Mouse (Mus musculus) midbrain, embryonic 14.5 days (tissue): Measurements from ENCODE around the gene Igdcc4. TPM values are rescaled to one million over a fixed set of nuclear protein-coding genes. Genes with fewer than 3 reads are reported as not detected.
"Not testable (repeated sequence)": the region's sequence is repeated elsewhere in the genome, so short reads cannot be mapped to it uniquely, and the experiment has no call there.

ENCODE experiments used
- ATAC-seq: fragments of 200-750 bp; cut with Nextera tagmentation; 2 replicates; pipeline ENCODE4 v1.8.0; 2017; ENCODE audit warnings: moderate number of reproducible peaks, moderate library complexity; ENCODE audit not compliant: low FRiP score, low TSS enrichment
- DNase-seq: peaks from one replicate; pipeline ENCODE4 v3.0.0-alpha.2; 2015
- H3K27ac ChIP-seq: fragments of 300-500 bp; sonication (generic); replicated peaks from 2 replicates; pipeline ENCODE4 v1.5.1; 2014; ENCODE audit warnings: mild to moderate bottlenecking, low read depth, low read length, moderate library complexity
- H3K27me3 ChIP-seq: fragments of 300-500 bp; sonication (generic); 2 replicates; pipeline ENCODE4 v1.6.1; 2014; ENCODE audit warnings: low read length, control low read depth, mixed read lengths; ENCODE audit not compliant: control insufficient read depth, insufficient read depth
- H3K36me3 ChIP-seq: fragments of 300-500 bp; sonication (generic); 2 replicates; pipeline ENCODE4 v1.6.1; 2014; ENCODE audit warnings: low read length, control low read depth; ENCODE audit not compliant: control insufficient read depth, insufficient read depth
- H3K4me1 ChIP-seq: fragments of 300-500 bp; sonication (generic); 2 replicates; pipeline ENCODE4 v1.6.1; 2014; ENCODE audit warnings: mild to moderate bottlenecking, antibody characterized with exemption, low read length, control low read depth; ENCODE audit not compliant: control insufficient read depth, insufficient read depth
- H3K4me2 ChIP-seq: fragments of 300-500 bp; sonication (generic); 2 replicates; pipeline ENCODE4 v1.6.1; 2014; ENCODE audit warnings: mild to moderate bottlenecking, low read length, moderate library complexity
- H3K4me3 ChIP-seq: fragments of 300-500 bp; sonication (generic); replicated peaks from 2 replicates; pipeline ENCODE4 v1.5.1; 2014; ENCODE audit warnings: low read depth, low read length
- H3K9ac ChIP-seq: fragments of 300-500 bp; sonication (generic); replicated peaks from 2 replicates; pipeline ENCODE4 v1.6.1; 2014; ENCODE audit warnings: mild to moderate bottlenecking, low read length, moderate library complexity
- H3K9me3 ChIP-seq: fragments of 300-500 bp; sonication (generic); 2 replicates; pipeline ENCODE4 v1.6.1; 2016; ENCODE audit warnings: low read length, control low read depth, mixed read lengths; ENCODE audit not compliant: control insufficient read depth
- WGBS: fragments of 180-500 bp; shearing (Covaris S2); extraction: QIAGEN DNeasy Blood & Tissue Kit; methylation state at CpG from one replicate; pipeline ENCODE4 v1.1.7; 2014; 5-methylcytosine and 5-hydroxymethylcytosine counted together
- polyA plus RNA-seq: library from polyadenylated mRNA; unstranded; fragments of >200 nt; fragmentation: Nextera tagmentation; extraction: Ambion mirVana; gene quantifications from 2 replicates; pipeline ENCODE4 v1.2.1, GENCODE M21; 2014

The Igdcc4 gene
- 14.9 and 17.3 TPM in 2 replicates for polyA plus RNA-seq

GRCm38 (mm10) chr9:65100991-65101685, at the start of gene Igdcc4:
Igdcc4 (plus strand) TSS chr9:65101486.
- H3K27ac ChIP-seq, result peak within 1 kb of the TSS; percentile 86
- H3K4me3 ChIP-seq, result peak within 1 kb of the TSS; percentile 81
- no peaks in the 10 kb centered on the region for H3K27me3 ChIP-seq
- 2% methylated on average over 34 of the region's 76 CpGs for WGBS
- DNase-seq (peak; percentile 77), ATAC-seq (peak; percentile 34)
- H3K36me3 ChIP-seq, result no peaks in the 10 kb centered on the region
- peak within 1 kb of the TSS; percentile 89 for H3K9ac ChIP-seq
- H3K9me3 ChIP-seq, result no peaks in the 10 kb centered on the region
- peak within 1 kb of the TSS; percentile 96 for H3K4me2 ChIP-seq
- peaks cover 6% of the 10 kb centered on the region for H3K4me1 ChIP-seq

GRCm38 (mm10) chr9:65064251-65064650, 37.0 kb upstream of the Igdcc4 start:
- Histone ChIP-seq H3K4me2 (no peak overlapping the region), H3K27ac (no peak overlapping the region), H3K36me3 (peaks cover 88% of the 10 kb centered on the region), H3K9me3 (no peaks in the 10 kb centered on the region), H3K4me1 (no peaks in the 10 kb centered on the region), H3K27me3 (no peaks in the 10 kb centered on the region), H3K9ac (no peak overlapping the region), H3K4me3 (no peak overlapping the region)
- WGBS, result 94% methylated on average over 7 of the region's 7 CpGs
- ATAC-seq, result no peak
- DNase-seq, result no peak

- Histone ChIP-seq H3K27ac (no peak overlapping the region), H3K36me3 (peaks cover 87% of the 10 kb centered on the region), H3K27me3 (no peaks in the 10 kb centered on the region), H3K9me3 (no peaks in the 10 kb centered on the region), H3K4me1 (no peaks in the 10 kb centered on the region), H3K9ac (no peak overlapping the region), H3K4me3 (no peak overlapping the region), H3K4me2 (no peak overlapping the region)
- WGBS, result 96% methylated on average over 3 of the region's 3 CpGs
- ATAC-seq, result no peak
- DNase-seq, result no peak
Observed at GRCm38 (mm10) chr9:65070587-65070986, 30.7 kb upstream of the Igdcc4 start.

- 68% methylated on average over 9 of the region's 9 CpGs for WGBS
- Histone ChIP-seq H3K27me3 (no peaks in the 10 kb centered on the region), H3K4me3 (no peak overlapping the region), H3K36me3 (peaks cover 89% of the 10 kb centered on the region), H3K27ac (no peak overlapping the region), H3K4me2 (no peak overlapping the region), H3K4me1 (no peaks in the 10 kb centered on the region), H3K9ac (no peak overlapping the region), H3K9me3 (no peaks in the 10 kb centered on the region)
- DNase-seq (peak; percentile 24), ATAC-seq (no peak)
Observed at GRCm38 (mm10) chr9:65073555-65073954, 27.7 kb upstream of the Igdcc4 start.

- no peak overlapping the region for H3K27ac ChIP-seq
- ATAC-seq (no peak), DNase-seq (no peak)
- no peak overlapping the region for H3K4me2 ChIP-seq
- no peak overlapping the region for H3K4me3 ChIP-seq
- H3K4me1 ChIP-seq, result no peaks in the 10 kb centered on the region
- H3K9ac ChIP-seq, result no peak overlapping the region
- 93% methylated on average over 15 of the region's 15 CpGs for whole genome bisulfite sequencing
- H3K27me3 ChIP-seq, result no peaks in the 10 kb centered on the region
- H3K36me3 ChIP-seq, result peaks cover 89% of the 10 kb centered on the region
- no peaks in the 10 kb centered on the region for H3K9me3 ChIP-seq
Observed at GRCm38 (mm10) chr9:65074251-65074650, 27.0 kb upstream of the Igdcc4 start.

GRCm38 (mm10) chr9:65074855-65075493, 26.3 kb upstream of the Igdcc4 start:
- Histone ChIP-seq H3K4me1 (no peaks in the 10 kb centered on the region), H3K4me3 (no peak overlapping the region), H3K27me3 (no peaks in the 10 kb centered on the region), H3K4me2 (no peak overlapping the region), H3K9ac (no peak overlapping the region), H3K36me3 (peaks cover 90% of the 10 kb centered on the region), H3K27ac (no peak overlapping the region), H3K9me3 (no peaks in the 10 kb centered on the region)
- ATAC-seq (no peak), DNase-seq (no peak)
- 90% methylated on average over 6 of the region's 6 CpGs for WGBS

- ATAC-seq, result no peak
- H3K4me3 ChIP-seq, result no peak overlapping the region
- H3K27me3 ChIP-seq, result no peaks in the 10 kb centered on the region
- H3K4me1 ChIP-seq, result no peaks in the 10 kb centered on the region
- H3K4me2 ChIP-seq, result no peak overlapping the region
- H3K9me3 ChIP-seq, result no peaks in the 10 kb centered on the region
- DNase-seq, result no peak
- no peak overlapping the region for H3K9ac ChIP-seq
- no peak overlapping the region for H3K27ac ChIP-seq
- peaks cover 89% of the 10 kb centered on the region for H3K36me3 ChIP-seq
- WGBS, result 95% methylated on average over 5 of the region's 5 CpGs
Observed at GRCm38 (mm10) chr9:65077536-65077935, 23.8 kb upstream of the Igdcc4 start.

GRCm38 (mm10) chr9:65080141-65080540, 21.1 kb upstream of the Igdcc4 start:
- not testable (repeated sequence) for H3K4me3 ChIP-seq, H3K27ac ChIP-seq, DNase-seq, H3K27me3 ChIP-seq, H3K4me2 ChIP-seq, H3K9ac ChIP-seq, ATAC-seq, H3K9me3 ChIP-seq, H3K4me1 ChIP-seq
- 93% methylated on average over 2 of the region's 2 CpGs for WGBS
- H3K36me3 ChIP-seq, result peaks cover 85% of the 10 kb centered on the region
